Mouse (Mus musculus) testis, postnatal 14 days (tissue): ENCODE measurements around the gene Aldh3b1.

ENCODE experiments used
- DNase-seq: peaks from one replicate; pipeline ENCODE4 v3.0.0; 2021; ENCODE audit warnings: low spot score

The Aldh3b1 gene

GRCm38 (mm10) chr19:3910206-3910605 lies 19.4 kb downstream of the Aldh3b1 start:
- DNase-seq, result no peak

- DNase-seq, result no peak
Measured at GRCm38 (mm10) chr19:3907876-3908660, 21.5 kb downstream of the Aldh3b1 start.

GRCm38 (mm10) chr19:3906795-3907786 lies 22.5 kb downstream of the Aldh3b1 start, which contains the start of gene Tcirg1:
Tcirg1 (minus strand) TSS chr19:3907133.
- peak; percentile 73 for DNase-seq

GRCm38 (mm10) chr19:3906326-3906725 lies 23.3 kb downstream of the Aldh3b1 start:
- no peak for DNase-seq

GRCm38 (mm10) chr19:3905261-3905969 lies 24.2 kb downstream of the Aldh3b1 start:
- DNase-seq, result no peak

GRCm38 (mm10) chr19:3904363-3904675 lies 25.3 kb downstream of the Aldh3b1 start:
- DNase-seq, result no peak

GRCm38 (mm10) chr19:3903648-3904362 lies 25.8 kb downstream of the Aldh3b1 start:
- DNase-seq, result no peak

- no peak for DNase-seq
Measured at GRCm38 (mm10) chr19:3902966-3903365, 26.6 kb downstream of the Aldh3b1 start.

GRCm38 (mm10) chr19:3899618-3900017 lies 30.0 kb downstream of the Aldh3b1 start:
- DNase-seq, result no peak

GRCm38 (mm10) chr19:3898952-3899351 lies 30.7 kb downstream of the Aldh3b1 start:
- no peak for DNase-seq

- DNase-seq, result no peak
Measured at GRCm38 (mm10) chr19:3897557-3897956, 32.1 kb downstream of the Aldh3b1 start.

- no peak for DNase-seq
Measured at GRCm38 (mm10) chr19:3896208-3896607, 33.4 kb downstream of the Aldh3b1 start.

- no peak for DNase-seq
Measured at GRCm38 (mm10) chr19:3895171-3895631, 34.4 kb downstream of the Aldh3b1 start.

- no peak for DNase-seq
Measured at GRCm38 (mm10) chr19:3894294-3894693, 35.3 kb downstream of the Aldh3b1 start.

GRCm38 (mm10) chr19:3893545-3894116 lies 36.0 kb downstream of the Aldh3b1 start:
- DNase-seq, result no peak

GRCm38 (mm10) chr19:3890181-3890580 lies 39.4 kb downstream of the Aldh3b1 start:
- DNase-seq, result no peak

GRCm38 (mm10) chr19:3889096-3889495 lies 40.5 kb downstream of the Aldh3b1 start:
- no peak for DNase-seq

GRCm38 (mm10) chr19:3884325-3884990 lies 45.1 kb downstream of the Aldh3b1 start:
- no peak for DNase-seq

- DNase-seq, result no peak
Measured at GRCm38 (mm10) chr19:3882214-3882613, 47.4 kb downstream of the Aldh3b1 start.

- DNase-seq, result no peak
Measured at GRCm38 (mm10) chr19:3880054-3880848, 49.4 kb downstream of the Aldh3b1 start.
